Mouse (Mus musculus): Measurements from ENCODE around the gene Nup205.

Nup205 gene

DNA sequence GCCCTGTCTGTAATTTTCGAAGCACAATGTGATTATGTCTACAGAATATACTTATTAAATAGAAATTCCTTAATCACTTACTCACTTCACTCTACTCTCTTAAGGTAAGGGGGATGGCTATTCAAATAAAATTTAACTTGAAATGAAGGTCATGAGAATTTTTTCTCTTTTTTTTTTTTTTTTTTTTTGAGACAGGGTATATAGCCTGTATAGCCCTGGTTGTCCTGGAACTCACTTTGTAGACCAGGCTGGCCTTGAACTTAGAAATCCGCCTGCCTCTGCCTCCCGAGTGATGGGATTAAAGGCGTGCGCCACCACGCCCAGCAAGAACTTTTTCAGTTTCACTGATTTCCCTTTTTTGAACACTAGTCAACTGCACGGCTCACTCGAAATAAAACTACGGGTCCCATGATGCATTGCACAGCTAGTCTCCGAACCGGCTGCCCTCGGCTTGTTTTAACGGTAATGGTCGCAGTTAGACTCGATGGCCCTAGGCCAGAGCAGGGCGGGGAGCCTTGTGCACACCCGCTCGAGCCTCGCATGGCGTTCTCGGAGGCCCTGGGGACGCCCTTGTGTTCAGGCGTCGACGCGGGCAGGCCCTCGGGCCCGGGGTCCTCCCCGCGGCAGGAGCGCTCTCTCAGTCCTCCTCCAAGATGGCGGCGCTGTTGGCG, at the start of gene Nup205:
Gene Nup205 (plus strand): TSS at position 443 of the 671 bp plus-strand sequence.
- WGBS: 4% methylated on average over 34 of the region's 34 CpGs

DNA sequence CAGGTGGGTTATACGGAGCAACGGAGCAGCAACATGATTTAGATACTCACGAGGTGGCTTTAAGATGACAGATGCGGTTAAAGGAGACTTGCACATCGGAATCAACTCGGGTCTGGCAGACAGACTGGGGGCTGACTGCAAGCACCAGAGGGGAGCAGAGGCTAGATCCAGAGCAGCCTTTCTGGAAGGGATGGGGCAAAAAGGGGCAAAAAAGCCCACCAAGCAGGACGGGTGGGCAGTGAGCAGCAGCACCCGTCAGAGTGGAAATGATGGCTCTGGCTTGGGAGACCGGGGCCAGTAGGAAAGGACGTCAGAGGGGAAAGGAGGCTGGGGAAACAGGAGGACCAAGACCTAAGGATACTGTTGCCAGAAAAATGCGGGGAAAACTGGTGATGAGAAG, 44.4 kb upstream of the Nup205 start:
- WGBS: 2% methylated on average over 11 of the region's 11 CpGs

DNA sequence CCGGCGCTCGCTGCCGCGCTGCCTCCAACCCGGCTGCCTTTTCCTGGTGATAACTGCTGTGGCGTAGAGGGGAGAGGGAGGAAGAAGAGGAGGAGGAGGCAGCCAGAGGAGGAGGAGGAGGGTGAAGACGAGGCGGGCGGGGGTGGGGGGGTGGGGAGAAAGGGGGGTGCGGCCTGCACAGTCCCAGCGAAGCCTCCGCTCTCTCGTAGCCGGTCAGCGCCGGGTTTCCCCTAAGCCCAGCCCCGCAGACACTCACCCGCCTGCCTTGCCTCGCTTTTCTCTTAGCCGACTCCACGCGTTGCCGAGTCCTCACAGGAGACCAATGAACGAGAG, 44.0 kb upstream of the Nup205 start:
- WGBS: 1% methylated on average over 23 of the region's 25 CpGs

DNA sequence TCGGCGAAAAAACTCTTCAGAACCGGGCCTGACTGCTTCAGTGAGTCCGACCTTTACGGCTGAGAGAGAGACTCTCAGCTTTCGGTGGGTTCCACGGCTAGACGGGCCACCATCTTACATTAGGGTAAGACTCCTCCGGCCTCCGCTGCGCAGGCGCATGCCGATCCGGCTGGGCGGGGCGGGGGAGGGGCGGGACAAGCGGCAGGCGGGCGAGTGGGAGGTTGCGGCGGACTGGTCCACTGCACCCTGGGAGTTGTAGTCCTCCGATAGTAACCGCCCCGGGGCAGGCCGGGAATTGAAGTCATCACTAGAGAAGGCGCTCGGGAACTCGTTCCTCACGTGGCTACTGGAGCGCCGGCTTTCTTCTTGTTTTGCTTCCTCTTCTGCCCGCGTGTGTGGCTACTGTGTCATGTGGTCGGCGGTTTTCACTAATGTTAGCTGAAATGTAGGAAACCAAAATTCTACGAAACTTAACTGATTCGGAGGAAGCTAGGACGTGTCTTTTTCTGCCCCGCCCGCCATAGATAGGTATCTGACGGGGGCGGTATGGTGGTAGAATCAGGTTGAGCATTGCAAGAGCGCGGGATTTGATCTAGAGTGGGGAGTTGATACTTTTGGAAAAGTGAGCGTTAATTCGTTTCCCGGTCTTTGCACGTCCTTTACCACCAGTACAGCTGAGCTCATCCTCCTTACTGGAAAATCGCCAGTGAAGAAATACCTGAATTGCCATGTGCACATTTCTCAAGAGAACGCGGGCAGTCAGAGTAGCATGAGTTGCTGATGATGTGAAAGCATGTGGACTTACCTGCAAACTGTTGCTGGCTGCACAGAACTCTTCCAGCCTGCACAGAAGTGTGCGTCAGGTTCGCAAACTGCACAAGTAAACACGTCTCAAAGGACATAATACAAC, 43.4 kb upstream of the Nup205 start, which contains the start of gene Cnot4:
Gene Cnot4 (minus strand): TSS at position 146 of the 910 bp plus-strand sequence.
- WGBS: under 1% methylated on average over 55 of the region's 55 CpGs

DNA sequence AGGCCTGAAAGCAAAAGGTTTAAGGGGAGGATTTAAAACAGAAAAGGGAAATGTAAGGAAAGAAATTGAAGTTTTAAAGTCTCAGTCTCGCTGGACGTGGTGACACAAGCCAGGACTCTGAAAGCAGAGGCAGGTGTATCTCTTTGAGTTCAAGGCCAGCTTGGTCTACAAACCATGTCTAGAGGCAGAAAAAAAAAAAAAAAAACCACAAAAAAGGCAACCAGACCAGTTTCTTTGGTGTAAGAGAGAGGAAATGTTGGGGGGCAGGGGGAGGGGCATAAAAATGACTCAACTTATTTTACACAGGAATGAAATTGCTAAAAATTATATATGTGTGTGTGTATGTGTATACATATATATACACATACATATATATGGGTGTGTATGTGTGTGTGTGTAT, 42.4 kb upstream of the Nup205 start:
- 52% methylated on average over 2 of the region's 2 CpGs for WGBS

DNA sequence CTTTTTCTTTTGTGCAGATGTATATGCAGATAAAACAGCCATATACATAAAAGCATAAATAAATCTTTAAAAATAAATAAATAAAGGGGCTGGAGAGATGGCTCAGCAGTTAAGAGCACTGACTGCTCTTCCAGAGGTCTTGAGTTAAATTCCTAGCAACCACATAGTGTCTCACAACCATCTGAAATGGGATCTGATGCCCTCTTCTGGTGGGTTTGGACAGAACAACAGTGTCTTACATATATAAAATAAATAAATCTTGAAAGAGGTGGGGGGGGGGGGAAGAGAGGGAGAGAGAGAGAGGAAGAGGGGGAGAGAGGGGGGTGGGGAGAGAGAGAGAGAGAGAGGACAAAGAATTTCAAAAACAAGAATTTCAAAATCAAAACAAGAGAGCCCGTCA, 36.9 kb upstream of the Nup205 start:
- WGBS: 94% methylated on average over 1 of the region's 1 CpGs

DNA sequence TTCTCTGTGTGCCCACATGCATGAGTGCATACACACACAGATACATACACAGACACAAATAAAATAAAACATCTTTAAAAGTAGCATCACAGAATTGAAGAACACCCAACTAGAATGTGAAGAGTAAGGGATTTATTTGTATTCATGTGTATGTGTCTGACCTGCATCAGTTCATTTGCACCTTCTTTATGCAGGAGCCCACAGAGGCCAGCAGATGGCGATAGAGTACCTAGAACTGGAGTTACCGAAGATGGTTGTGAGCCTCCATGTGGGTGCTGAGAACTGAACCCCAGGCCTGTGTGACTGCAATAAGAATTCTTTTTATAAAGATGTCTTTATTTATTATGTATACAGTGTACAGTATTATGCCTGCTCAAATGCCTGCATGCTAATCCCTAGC, 31.7 kb upstream of the Nup205 start:
- 88% methylated on average over 2 of the region's 2 CpGs for WGBS

DNA sequence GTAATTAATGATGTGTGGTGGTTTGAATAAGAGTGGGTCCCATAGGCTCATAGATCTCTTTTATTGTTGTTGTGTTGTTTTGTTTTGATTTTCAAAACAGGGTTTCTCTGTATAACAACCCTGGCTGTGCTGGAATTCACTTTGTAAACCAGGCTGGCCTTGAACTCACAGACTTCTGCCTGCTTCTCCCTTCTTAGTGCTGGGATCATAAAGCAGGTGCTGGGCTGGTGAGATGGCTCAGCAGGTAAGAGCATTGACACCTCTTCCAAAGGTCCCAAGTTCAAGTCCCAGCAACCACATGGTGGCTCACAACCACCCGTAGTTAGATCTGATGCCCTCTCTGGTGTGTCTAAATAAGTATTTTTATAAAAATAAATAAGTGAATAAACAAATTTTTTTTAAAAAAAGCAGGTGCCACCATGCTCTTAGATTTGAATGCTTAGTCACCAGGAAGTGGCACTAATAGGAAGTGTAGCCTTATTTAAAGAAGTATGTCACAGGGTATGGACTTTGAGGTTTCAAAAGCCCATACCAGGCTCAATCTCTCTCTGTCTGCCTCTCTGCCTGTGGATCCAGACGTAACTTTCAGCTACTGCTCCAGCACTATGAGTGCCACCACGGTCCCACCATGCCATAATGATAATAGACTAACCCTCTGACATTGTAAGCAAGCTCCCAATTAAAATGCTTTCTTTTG, 29.3 kb upstream of the Nup205 start:
- 85% methylated on average over 3 of the region's 3 CpGs for WGBS

DNA sequence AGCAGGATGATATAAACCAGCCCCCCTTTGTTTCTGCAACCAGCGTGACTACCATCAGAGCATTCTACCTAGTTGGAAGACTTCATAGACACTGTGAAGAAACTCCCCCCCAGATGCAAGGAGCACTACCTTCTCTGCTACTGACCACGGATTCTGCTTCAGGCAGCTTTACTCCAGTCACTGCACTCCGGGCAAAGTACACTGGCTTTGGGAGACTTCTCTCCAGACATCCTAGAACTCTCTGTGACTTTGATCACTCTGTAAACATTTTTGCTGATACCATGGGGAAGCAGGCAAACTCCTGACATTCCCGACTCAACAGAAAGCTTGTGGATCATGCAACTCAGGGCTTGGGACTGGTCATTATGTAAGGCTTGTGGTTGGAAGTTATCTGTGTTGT, 8.0 kb upstream of the Nup205 start:
- 87% methylated on average over 4 of the region's 4 CpGs for WGBS

DNA sequence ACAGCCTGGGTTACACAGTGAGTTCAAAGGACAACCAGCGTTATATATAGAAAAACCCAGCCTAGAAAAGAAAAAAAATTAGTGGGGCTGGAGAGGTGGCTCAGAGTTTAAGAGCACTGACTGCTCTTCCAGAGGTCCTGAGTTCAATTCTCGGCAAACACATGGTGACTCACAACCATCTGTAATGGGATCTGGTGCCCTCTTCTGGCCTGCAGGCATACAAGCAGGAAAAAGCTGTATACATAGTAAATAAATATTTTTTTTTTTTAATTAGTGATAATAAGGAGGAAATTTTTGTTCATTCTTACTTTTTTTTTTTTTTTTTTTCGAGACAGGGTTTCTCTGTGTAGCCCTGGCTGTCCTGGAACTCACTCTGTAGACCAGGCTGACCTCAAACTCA, 5.2 kb upstream of the Nup205 start:
- WGBS: 66% methylated on average over 3 of the region's 3 CpGs

DNA sequence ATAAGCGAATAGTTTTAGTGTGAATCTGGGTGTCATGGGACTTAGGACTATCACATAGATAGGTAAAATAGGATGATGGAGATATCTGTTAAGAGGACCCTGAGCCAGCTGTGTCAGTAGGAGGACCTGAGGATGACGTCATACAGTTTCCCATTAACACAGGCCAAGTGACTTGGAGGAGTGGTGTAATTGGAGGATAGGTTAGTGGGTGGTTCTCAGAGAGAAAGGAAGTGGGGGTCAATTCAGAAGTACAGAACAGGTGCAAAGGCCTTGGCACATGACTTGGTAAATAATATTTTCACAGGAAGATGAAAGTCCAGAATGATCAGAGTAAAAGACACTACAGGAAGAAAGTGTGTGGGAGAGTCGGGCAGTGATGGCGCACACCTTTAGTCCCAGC, 4.0 kb upstream of the Nup205 start:
- WGBS: 87% methylated on average over 4 of the region's 4 CpGs

DNA sequence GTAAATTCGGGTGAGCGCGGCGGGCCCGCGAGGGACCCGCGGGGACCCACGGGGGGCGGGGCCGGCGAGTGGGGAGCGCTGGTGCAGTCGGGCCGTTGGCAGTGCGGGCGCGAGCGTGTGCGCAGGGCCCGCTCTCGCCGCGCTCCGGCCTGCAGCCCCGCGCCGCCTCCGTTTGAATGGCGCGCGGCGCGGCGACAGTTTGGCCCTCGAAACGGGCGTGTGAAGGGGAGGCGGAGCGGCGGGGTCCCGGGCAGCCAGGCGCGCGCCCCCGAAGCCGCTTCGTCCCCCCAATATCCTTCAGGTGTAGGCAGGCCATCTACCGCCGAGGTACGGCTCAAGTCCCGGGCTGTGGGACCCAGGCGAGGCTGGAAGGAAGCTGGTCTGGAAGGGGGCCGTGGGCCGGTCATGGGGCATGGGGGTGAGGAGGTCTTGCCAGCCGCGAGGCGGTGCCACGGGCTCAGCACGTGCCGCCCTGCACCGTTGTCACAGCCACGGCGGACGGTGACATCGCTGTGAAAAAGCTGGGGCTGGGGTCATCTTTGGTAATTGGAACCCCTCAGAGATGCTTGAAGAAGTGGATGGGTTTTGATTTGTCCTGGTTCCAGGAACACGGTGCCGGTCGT, 540 bp downstream of the Nup205 start:
- under 1% methylated on average over 69 of the region's 69 CpGs for WGBS

DNA sequence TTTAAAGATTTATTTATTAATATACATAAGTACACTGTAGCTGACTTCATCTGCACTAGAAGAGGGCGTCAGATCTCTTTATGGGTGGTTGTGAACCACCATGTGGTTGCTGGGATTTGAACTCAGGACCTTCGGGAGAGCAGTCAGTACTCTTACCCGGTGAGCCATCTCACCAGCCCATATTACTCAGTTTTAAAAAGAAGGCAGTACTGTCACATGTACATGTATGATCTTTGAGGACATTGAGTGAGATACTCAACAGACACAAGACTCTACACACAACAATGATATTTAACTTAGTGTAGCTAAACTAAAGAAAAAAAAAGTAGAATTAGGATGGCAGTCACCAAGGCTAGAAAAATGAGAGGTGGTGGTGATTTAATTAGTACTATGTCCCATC, 2.1 kb downstream of the Nup205 start:
- 98% methylated on average over 3 of the region's 3 CpGs for WGBS

DNA sequence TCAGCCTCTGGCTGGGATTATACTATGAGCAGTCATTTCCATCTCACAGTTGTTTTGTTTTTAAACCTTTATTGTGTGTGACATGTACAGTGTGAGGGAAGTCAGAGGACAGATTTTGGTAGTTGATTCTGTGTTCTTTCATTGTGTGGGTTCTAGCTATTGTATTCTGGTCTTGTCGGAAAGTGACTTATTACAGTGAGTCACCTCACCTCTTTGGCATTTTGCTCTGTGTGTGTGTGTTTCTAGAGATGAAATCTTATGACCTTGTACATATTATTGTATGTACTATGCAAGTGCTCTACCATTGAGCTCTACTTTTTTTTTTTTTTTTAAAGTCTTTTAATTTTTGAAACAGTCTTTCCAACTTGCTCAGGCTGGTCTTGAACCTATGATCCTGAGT, 7.6 kb downstream of the Nup205 start:
- WGBS: 94% methylated on average over 1 of the region's 1 CpGs

DNA sequence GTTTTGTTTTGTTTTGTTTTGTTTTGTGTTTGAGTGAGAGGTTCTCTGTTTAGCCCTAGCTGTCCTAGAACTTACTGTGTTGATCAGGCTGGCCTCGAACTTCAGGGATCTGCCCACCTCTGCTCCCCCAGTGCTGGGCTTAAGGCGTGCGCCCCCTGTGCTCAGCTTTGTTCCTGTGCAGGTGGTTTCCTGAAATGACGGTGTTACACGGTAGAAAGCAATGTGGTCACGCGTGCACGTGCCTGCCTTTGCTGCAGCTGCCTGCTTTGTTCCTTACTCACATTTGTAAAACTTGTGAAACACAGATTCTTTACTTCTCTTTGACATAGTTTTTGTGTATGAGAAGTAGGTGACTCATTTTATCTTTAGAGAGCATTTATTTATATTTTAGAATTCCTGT, 14.0 kb downstream of the Nup205 start:
- WGBS: 82% methylated on average over 8 of the region's 8 CpGs

DNA sequence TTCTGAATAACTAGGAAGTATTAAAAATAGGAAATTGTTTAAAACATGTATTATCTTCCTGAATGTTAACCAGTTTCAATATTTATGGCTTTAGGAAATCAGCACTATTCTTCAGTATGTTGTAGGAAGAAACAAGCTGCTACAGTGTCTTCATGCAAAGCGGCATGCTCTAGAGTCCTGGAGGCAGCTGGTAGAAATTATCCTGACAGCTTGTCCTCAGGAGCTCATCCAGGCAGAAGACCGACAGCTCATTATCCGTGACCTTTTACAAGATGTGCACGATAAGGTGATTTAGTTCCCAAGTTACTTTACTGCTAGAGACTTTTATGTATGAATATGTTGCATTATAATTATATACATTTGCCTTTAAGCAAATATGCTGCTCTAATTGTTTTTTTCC, 48.5 kb downstream of the Nup205 start:
- WGBS: 74% methylated on average over 4 of the region's 4 CpGs

DNA sequence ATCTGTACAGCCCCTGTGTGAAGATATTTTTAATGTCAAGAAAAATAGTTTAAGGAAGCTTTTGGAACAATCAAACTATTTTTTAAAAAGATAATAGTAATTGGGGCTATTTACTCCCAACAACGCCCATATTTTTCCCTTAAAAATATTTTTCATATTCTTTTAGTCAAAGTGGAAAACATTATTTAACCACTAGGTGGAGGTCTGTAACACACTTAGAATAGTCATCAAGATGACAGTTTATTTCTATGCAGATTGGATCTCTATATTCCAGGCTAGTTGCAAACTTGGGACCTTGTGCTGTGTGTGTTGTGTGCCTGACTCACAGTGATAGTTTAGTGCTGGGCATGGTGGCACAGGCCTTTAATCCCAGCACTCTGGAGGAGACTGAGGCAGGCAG, 52.2 kb downstream of the Nup205 start:
- WGBS: 71% methylated on average over 1 of the region's 1 CpGs

DNA sequence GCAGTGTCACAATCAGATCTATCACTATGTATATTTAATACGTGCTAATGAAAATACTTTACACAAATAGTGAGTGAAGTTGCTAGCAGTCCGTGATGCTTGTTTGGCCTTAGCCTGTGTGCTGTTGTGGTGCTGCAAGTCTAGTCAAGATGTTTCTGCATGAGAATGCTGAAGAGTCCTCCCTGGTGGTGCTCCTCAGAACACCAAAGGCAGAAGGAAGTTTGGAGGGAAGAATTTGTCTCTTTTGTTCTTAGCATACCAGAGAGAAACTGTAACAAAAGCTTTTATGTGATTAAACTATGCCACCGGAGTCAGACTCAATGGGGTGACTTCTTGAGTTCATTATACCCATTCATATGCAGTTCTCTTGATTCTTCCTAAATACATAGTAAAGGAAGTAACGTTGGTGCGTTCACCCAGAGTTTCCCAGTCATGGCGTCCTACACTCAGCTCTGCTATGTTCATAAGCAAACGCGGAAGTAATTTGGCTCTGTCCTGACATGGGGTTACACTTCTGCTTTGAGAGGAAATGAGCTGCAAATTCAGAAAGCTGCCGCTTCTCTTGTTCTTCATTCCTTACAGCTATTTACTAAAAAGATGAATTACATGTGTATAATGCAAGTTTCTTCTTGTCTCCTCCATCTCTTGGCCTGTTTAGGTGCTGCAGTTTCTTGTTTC, 59.0 kb downstream of the Nup205 start:
- 77% methylated on average over 9 of the region's 9 CpGs for WGBS

DNA sequence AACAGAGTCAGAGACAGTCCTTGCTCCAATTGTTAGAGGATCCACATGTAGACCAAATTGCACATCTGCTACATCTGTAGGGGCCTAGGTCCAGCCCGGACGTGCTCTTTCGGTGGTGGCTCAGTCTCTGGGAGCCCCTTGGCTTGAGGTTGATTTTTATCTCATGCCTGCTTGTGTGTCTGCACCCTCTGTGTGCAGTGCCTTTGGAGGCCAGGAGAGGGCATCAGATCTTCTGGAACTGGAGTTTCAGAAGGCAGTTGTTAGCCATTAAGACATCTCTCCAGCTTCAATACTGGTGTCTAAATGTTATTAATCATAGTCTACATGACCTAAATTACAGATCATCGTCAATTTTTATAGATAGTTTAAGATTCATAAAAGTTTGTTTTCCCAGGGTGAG, 66.0 kb downstream of the Nup205 start:
- WGBS: 100% methylated on average over 4 of the region's 4 CpGs

DNA sequence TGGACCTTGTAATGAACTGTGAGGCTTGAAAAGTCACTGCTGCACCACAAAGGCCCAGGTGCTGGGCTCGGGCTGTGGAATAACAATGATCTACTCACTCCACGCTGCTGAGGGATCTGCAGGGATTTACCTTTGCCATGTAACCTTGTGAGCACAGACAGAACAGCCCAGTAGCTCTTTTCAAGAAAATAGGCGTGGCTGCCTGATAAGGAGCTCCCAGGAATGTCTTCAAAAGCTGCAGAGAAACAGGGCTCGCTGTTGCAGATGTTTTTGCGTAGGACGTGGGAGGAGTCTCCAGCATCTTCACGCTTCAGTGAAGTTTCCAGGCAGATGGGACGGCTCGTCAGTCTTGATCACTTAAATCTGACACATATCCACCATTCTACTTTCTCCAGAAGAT, 66.8 kb downstream of the Nup205 start:
- 85% methylated on average over 9 of the region's 9 CpGs for WGBS

DNA sequence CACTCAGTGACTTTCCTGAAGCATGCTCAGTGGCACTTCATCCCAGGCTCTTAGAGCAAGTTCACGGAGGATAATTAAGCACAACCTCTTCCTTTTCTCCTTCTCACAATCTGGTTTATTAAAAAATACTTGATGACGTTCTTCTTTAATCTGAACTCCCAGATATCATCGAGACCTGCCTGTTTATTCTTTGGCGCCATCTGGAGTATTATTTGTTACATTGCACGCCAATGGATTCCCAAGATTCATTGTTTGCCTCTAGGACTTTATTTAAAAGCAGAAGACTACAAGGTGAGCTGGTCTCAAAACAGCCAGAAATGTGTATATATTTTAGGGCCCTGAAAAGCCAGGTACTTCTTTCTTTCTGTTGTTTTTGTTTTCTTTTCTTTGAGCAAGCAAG, 67.9 kb downstream of the Nup205 start:
- 40% methylated on average over 5 of the region's 5 CpGs for WGBS

Data from cerebral cortex, adult 2 months (tissue).